Mouse (Mus musculus) layer of hippocampus, adult 18-20 months (tissue): ENCODE measurements at regions not wholly inside any gene's neighbourhood (a gene's known extent, or its start where the extent isn't known, plus 50 kb on each side); places are given as distances from the start of the nearest gene placed in this dataset.

ENCODE experiments used
- DNase-seq, 2 experiments: peaks; one replicate each; pipeline ENCODE4 v3.0.0; 2022; ENCODE audit warnings: low spot score in 2 of 2

DNA sequence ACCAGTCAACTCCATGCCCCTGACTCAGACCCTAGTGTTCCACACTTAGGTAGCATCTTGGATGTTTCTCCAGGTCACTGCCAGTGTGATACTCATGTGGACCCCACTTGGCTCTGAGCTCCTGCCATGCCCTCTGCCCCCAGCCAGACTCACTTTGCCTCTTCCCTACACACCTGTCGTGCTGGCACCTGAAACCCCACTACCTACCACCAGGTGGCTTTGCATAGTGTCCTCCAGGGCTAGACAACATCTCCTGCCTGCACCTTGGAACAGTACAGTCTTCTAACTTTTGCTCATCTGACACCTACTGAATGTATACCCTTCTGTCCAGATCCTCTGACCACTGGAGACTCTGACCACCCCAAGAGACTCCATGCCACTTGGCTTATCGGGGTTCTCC lies 80.6 kb downstream of the Fam53a start:
- DNase-seq = no peak

- DNase-seq = peak; percentile 31 to 76
These were observed 86.1 kb downstream of the Fam53a start for GRCm38 (mm10) chr5:33543372-33543771.

DNA sequence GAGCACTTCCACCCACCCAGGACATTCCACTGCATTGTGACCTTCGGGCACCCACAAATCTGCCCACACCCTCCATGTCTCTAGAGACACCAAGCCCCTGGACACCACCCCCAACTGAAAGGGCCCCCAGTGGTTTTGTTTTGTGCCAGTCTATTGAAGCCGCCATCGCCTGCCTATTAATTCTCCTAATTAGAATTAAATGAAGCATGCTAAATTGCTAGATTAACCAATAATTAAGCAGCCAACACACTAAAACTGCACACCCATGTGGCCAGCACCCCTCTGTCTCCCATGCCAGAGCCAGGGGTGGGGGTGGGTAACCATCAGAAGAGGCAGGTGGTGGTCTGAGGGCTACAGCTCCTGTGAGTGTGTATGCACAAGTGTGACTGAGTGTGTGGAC lies 86.8 kb downstream of the Fam53a start:
- no peak for DNase-seq

DNA sequence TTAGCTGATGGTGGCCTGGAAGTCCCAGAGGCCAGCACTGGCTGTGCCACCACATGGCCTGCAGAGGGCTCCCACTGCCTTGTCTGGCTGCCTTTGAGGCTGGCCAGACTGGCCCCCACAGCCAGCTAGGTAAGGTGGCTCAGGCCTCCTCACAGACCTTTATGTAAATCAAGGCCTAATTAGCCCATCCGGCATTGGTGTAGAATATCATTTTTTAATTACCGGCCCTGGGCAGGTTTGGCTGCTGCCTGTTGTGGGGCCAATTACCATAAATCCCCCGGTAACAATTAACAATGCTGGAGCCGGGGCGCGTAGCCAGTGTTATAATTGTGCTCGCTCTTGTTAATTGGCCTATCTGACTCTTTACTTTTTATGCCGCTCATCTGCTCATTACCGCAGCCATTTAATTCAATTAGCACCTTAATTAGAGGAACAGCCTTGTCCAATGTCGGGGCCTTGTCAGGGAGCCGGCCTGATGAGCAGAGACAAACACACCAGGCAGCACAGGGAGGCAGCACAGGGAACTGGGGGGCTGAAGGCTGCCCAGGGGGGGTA lies 87.4 kb downstream of the Fam53a start:
- DNase-seq = peak in 1 of 2 experiments; percentile 12

- peak in 1 of 2 experiments; percentile 16 for DNase-seq
These were observed 89.2 kb downstream of the Fam53a start for GRCm38 (mm10) chr5:33540259-33540658.

DNA sequence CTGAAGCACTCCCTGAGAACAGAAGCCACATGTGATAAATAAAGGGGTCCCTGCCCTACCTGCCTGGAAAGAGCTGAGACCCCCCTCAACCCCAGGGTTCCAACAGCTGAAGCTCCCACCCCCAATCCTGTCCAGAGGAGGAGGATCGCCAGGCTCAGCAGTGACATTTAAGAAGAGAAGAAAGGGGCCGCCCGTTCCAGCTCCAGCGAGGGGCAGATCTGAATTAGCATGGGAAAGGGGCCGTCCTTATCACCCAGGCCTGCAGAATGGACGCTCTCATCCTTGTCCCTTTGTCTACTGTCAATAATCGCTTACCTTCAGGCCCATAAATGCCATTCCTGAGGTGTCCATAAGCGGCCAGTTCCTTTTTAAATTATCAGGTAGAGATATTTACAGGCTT lies 92.0 kb downstream of the Fam53a start:
- DNase-seq = no peak

DNA sequence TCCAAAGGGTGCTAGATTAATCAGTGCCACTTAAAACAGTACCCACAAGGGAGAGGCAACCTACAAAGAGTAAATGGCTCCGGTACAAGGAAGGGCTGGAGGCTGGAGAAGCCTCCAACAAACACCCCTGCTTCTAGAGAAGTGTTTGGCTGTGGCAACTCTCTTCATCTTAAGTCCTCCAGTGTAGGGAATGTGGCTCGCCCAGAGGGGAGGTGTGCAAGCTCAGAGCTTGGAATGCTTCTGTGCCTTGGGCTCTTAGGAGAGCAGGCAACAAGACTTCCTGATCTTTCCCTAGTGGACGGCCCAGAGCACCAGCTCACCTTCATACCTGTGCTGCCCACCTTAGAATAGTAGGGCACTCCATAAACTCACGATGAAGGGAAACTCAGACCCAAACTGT lies 92.4 kb downstream of the Fam53a start:
- no peak for DNase-seq

GRCm38 (mm10) chr5:33536261-33536660 lies 93.2 kb downstream of the Fam53a start:
- no peak for DNase-seq

GRCm38 (mm10) chr5:33535145-33536010 lies 94.1 kb downstream of the Fam53a start:
- peak in 1 of 2 experiments; percentile 7 for DNase-seq

DNA sequence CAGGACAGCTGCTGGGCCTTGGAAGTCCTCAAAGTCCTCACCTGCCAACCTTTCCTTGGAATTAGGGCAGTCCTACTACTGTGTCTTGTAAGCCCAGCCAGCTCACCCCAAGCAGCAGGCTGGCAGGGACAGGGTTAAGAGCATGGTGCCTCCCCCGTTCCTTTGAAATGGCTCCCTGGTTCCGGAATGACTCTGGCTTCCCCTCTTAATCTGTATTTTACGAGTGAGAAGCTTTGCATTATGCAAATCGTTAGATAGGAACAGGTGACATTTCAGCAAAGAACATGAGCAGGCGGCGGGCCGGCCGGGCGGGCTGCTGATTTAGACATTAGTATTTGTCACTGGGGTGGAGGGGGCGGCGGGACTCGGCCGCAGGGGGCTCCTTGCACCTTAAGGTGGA lies 95.1 kb downstream of the Fam53a start:
- peak; percentile 29 to 51 for DNase-seq

- DNase-seq = no peak
These were observed 96.2 kb downstream of the Fam53a start for GRCm38 (mm10) chr5:33533185-33533584.

- no peak for DNase-seq
These were observed 97.5 kb upstream of the Nkx1-1 start for GRCm38 (mm10) chr5:33531263-33531662.

- DNase-seq = no peak
These were observed 96.0 kb upstream of the Nkx1-1 start for GRCm38 (mm10) chr5:33529771-33530170.

DNA sequence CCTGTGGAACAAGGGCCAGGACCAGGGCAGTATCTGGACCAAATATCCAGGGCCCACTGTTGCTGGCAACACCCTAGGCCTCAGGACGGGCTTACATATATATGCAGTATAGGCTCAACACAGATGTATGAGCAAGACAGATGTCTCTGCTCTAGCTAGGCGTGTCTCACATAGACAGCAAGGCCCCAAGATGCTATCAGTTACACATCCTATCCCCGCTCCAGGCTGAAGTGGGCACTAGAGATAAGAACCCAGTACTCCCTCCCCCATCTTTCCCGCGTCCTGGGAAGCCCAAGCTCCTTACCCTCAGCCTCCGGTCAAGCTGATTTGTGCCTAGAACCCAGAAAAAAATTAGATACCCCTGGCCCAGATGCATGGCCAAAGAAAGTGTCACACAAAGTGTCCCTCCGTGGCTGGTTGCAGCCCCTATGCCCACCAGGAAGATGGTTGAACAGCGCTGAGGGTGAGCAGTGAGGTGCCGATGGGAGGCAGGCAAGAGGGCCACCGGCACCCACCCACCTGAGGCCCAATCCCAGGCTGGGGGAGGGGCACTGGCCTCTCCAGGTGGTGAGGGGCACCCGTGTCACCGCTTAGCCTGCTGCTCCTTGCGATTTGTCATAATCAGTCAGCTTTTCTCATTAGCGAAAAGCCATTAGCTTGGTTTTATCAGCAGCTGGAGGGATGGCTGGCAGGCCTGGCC lies 95.3 kb upstream of the Nkx1-1 start:
- no peak for DNase-seq

GRCm38 (mm10) chr5:33527750-33528149 lies 94.0 kb upstream of the Nkx1-1 start:
- no peak for DNase-seq

DNA sequence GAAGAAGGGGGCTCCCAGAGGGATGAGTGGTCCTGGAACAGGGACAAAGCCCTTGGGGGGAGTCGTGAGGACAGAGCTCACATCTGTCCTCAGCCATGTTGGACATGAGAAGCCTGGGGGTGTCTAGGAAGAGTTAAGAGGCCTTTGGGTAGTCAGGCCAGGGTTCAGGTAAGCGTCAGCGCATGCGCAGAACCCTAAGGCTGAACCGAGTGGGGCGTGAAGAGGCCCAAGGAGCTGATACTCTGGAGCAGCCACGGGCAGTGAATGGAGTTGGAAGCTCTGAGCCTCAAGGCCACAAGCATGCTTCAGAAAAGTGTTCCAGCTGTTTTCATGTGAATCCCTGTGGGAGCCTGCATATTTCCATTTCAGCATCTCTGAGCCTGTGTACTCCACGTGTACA lies 93.5 kb upstream of the Nkx1-1 start:
- DNase-seq = no peak

- DNase-seq = no peak
These were observed 88.4 kb upstream of the Nkx1-1 start for GRCm38 (mm10) chr5:33521951-33522742.

GRCm38 (mm10) chr5:33520856-33521255 lies 87.1 kb upstream of the Nkx1-1 start:
- DNase-seq = no peak

DNA sequence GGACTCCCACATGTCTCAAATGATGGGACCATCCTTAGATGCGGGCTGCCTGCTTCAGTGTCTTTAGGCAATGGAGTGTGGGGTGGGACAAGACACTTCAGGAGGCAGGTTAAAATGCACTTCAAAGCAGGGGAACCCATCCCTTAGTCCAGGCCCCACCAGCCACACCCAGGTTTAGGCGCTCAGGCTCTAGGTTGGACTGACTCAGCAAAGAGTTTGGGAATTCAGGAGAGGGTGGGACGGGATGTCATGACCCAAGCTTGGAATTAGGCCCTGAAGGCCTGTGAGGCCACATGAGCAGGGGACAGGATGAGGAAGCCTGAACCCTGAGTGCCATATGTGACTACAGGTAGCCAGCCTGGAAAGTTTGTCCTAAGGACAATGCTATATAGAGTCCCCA lies 85.6 kb upstream of the Nkx1-1 start:
- no peak for DNase-seq

DNA sequence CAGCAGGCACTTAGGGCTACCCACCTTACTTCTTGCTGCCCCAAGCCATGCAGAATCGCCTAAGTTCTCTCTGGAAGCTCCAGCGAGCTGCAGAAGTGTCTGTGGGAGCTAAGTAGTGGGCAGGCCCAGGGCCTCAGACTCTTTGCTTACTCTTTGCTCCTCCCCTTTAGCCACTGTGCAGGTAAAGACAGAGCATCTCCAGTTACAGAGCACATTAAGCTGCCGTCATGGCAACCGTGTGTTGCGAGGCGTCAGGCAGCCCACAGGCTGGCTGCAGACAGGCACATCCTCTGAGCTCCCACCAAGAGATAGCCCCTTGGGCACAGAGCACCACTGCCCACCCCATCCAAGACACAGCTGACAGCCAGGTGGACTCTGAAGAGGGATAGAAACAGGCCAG lies 85.1 kb upstream of the Nkx1-1 start:
- DNase-seq = no peak

GRCm38 (mm10) chr5:33517625-33518024 lies 83.8 kb upstream of the Nkx1-1 start:
- DNase-seq = no peak
